Mouse (Mus musculus): ENCODE data around the gene Il5.

The Il5 gene

GRCm38 (mm10) chr11:53720715-53721114, at the start of gene Il5:
TSS of gene Il5 (plus strand) at chr11:53720794.
- DNase-seq (ENCODE audit: low spot score in 2 of 2), result no peak

- no peak for DNase-seq (ENCODE audit: low spot score in 2 of 2)
Measured at GRCm38 (mm10) chr11:53671414-53671813, 49.2 kb upstream of the Il5 start.

- DNase-seq (ENCODE audit: low spot score in 2 of 2), result no peak
Measured at GRCm38 (mm10) chr11:53680141-53680540, 40.5 kb upstream of the Il5 start.

GRCm38 (mm10) chr11:53681686-53682085, 38.9 kb upstream of the Il5 start:
- no peak for DNase-seq (ENCODE audit: low spot score in 2 of 2)

- no peak for DNase-seq (ENCODE audit: low spot score in 2 of 2)
Measured at GRCm38 (mm10) chr11:53682170-53682569, 38.4 kb upstream of the Il5 start.

- DNase-seq (ENCODE audit: low spot score in 2 of 2), result no peak
Measured at GRCm38 (mm10) chr11:53682994-53683530, 37.5 kb upstream of the Il5 start.

GRCm38 (mm10) chr11:53691979-53692378, 28.6 kb upstream of the Il5 start:
- peak in 1 of 2 experiments; percentile 4 for DNase-seq (ENCODE audit: low spot score in 2 of 2)

GRCm38 (mm10) chr11:53698521-53698920, 22.1 kb upstream of the Il5 start:
- no peak for DNase-seq (ENCODE audit: low spot score in 2 of 2)

GRCm38 (mm10) chr11:53699351-53699750, 21.2 kb upstream of the Il5 start:
- no peak for DNase-seq (ENCODE audit: low spot score in 2 of 2)

- DNase-seq (ENCODE audit: low spot score in 2 of 2), result peak in 1 of 2 experiments; percentile 20
Measured at GRCm38 (mm10) chr11:53706236-53706933, 14.2 kb upstream of the Il5 start.

GRCm38 (mm10) chr11:53706934-53707717, 13.5 kb upstream of the Il5 start, which contains the start of gene Rad50:
TSS of gene Rad50 (minus strand) at chr11:53707319.
- peak; percentile 67 to 85 for DNase-seq (ENCODE audit: low spot score in 2 of 2)

- no peak for DNase-seq (ENCODE audit: low spot score in 2 of 2)
Measured at GRCm38 (mm10) chr11:53707718-53708009, 12.9 kb upstream of the Il5 start.

GRCm38 (mm10) chr11:53719701-53720100, 893 bp upstream of the Il5 start:
- DNase-seq (ENCODE audit: low spot score in 2 of 2), result no peak

GRCm38 (mm10) chr11:53731457-53731856, 10.9 kb downstream of the Il5 start:
- no peak for DNase-seq (ENCODE audit: low spot score in 2 of 2)

- DNase-seq (ENCODE audit: low spot score in 2 of 2), result no peak
Measured at GRCm38 (mm10) chr11:53732244-53732643, 11.7 kb downstream of the Il5 start.

GRCm38 (mm10) chr11:53733824-53734223, 13.2 kb downstream of the Il5 start:
- no peak for DNase-seq (ENCODE audit: low spot score in 2 of 2)

- DNase-seq (ENCODE audit: low spot score in 2 of 2), result no peak
Measured at GRCm38 (mm10) chr11:53734431-53734830, 13.8 kb downstream of the Il5 start.

- no peak for DNase-seq (ENCODE audit: low spot score in 2 of 2)
Measured at GRCm38 (mm10) chr11:53734970-53735681, 14.5 kb downstream of the Il5 start.

GRCm38 (mm10) chr11:53735682-53736245, 15.2 kb downstream of the Il5 start:
- peak in 1 of 2 experiments; percentile 58 for DNase-seq (ENCODE audit: low spot score in 2 of 2)

GRCm38 (mm10) chr11:53736771-53737572, 16.4 kb downstream of the Il5 start:
- peak; percentile 59 to 75 for DNase-seq (ENCODE audit: low spot score in 2 of 2)

GRCm38 (mm10) chr11:53737573-53737946, 17.0 kb downstream of the Il5 start:
- DNase-seq (ENCODE audit: low spot score in 2 of 2), result peak in 1 of 2 experiments; percentile 46
